Mouse (Mus musculus): ENCODE measurements around the gene Asna1. TPM values are rescaled to one million over a fixed set of nuclear protein-coding genes. Genes with fewer than 3 reads are reported as not detected.

The Asna1 gene
- total and polyA plus RNA-seq, 3 experiments = 109 to 127 (median 119) TPM

DNA sequence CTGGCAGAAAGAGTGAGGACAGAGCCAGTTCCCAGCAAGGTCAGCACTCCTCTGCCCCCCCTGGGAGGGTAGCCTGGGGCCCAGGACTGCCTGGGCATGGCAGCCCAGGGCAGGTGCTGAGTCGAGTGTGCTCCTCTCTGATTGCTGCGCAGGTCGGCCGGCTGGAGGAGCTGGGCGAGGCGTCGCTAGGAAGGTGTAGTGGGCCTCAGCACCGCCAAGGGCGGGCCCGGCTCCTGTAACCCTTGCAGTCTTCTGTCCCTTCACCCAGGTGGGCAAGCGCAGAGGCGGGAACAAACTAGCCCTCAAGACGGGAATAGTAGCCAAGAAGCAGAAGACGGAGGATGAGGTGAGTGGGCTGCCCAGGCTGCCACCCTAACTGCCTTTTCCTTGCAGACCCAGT, 4.2 kb upstream of the Asna1 start:
- DNase-seq (ENCODE audit: extremely low read depth) = no peak
- Histone ChIP-seq H3K36me3 (replicated peaks in 1 of 2; ENCODE audit: control insufficient read depth in 1 of 2, insufficient read depth in 1 of 2, low read length in 1 of 2) (peaks cover 39 to 53% of the 10 kb centered on the region in 2 experiments), H3K9me3 (replicated peaks; ENCODE audit: low read length) (no peaks in the 10 kb centered on the region), H3K79me2 (replicated peaks; ENCODE audit: control insufficient read depth, extremely low read depth, insufficient read depth, poor library complexity, severe bottlenecking) (peaks cover 43% of the 10 kb centered on the region), H3K4me2 (ENCODE audit: insufficient read depth, low read depth, poor library complexity, severe bottlenecking) (no peak overlapping the region; the same call in 1 of the 2 replicates), H3K27ac (ENCODE audit: insufficient read depth, low read depth) (no peak overlapping the region), H3K27me3 (replicated peaks) (no peaks in the 10 kb centered on the region), H3K4me1 (ENCODE audit: control insufficient read depth in 1 of 2, insufficient read depth in 2 of 2) (peaks cover 7 to 50% of the 10 kb centered on the region in 2 experiments), H3K4me3 (replicated peaks in 1 of 3; ENCODE audit: low read depth in 2 of 3, low read length in 2 of 3, poor library complexity in 1 of 3) (no peak overlapping the region), H3K9ac (ENCODE audit: insufficient read depth, low read depth) (no peak overlapping the region)
- in situ Hi-C loops (cut with MboI; ENCODE audit: low pct_ligation_motif_present, low pct_unique_long_range_greater_than_20kb, low sequenced_read_pairs) (loop anchor here (5.0 kb wide), 1 partner anchor 37 kb away; the partner anchor contains the start of gene Hook2), dilution Hi-C loops (cut with MboI; ENCODE audit: extremely low pct_ligation_motif_present, extremely low pct_unique_long_range_greater_than_20kb, low sequenced_read_pairs) (no loop called here)
- TF ChIP-seq ELF1 (IDR thresholded peaks at IDR 0.05; ENCODE audit: low read depth, low read length) (no peak), MXI1 (IDR thresholded peaks at IDR 0.05; ENCODE audit: low read depth, low read length) (no peak), GABPA (IDR thresholded peaks at IDR 0.05; ENCODE audit: insufficient replicate concordance, low read depth, low read length) (no peak), POLR2AphosphoS2 (IDR thresholded peaks at IDR 0.05; ENCODE audit: low read depth, low read length) (no peak), NELFE (IDR thresholded peaks at IDR 0.05; ENCODE audit: low read depth, low read length) (no peak), ZKSCAN1 (IDR thresholded peaks at IDR 0.05; ENCODE audit: borderline replicate concordance, low read depth, low read length) (no peak), ZMIZ1 (IDR thresholded peaks at IDR 0.05; ENCODE audit: low read depth, low read length) (no peak), SIN3A (IDR thresholded peaks at IDR 0.05; ENCODE audit: low read length) (no peak), MAFK (IDR thresholded peaks at IDR 0.05; ENCODE audit: insufficient replicate concordance, low read length) (no peak), KAT2A (IDR thresholded peaks at IDR 0.05; ENCODE audit: insufficient replicate concordance, low read length) (no peak), BHLHE40 (IDR thresholded peaks at IDR 0.05; ENCODE audit: low read depth, low read length) (no peak), NRF1 (IDR thresholded peaks at IDR 0.05; ENCODE audit: low read depth, low read length) (no peak), EP300 (IDR thresholded peaks at IDR 0.05; ENCODE audit: low read length) (no peak), JUN (IDR thresholded peaks at IDR 0.05; ENCODE audit: insufficient read depth, low read depth, low read length) (no peak), USF1 (IDR thresholded peaks at IDR 0.05; ENCODE audit: low read depth, low read length) (no peak), TBP (conservative IDR thresholded peaks at IDR 0.05; ENCODE audit: low read depth, low read length) (no peak)

DNA sequence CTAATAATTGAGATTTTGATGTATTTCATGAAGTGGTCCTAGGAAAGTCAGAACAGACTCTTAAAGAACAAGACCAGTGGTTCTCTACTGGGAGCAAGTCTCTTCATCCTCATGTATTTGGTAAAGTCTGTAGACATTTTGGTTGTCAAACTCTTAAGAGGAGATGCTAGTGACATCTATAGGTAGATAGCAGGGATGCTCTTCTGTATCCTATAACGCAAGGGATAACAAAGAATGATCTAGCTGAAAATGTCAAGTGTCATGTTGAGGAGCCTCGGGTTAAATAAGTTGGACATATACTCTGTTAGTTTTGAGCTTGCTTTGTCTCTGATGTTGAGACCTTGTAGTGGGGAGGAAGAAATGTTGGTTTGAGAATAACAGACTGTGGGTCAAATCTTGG, 2.8 kb upstream of the Asna1 start:
- DNase-seq (ENCODE audit: extremely low read depth) = no peak
- H3K36me3 ChIP-seq (replicated peaks in 1 of 2; ENCODE audit: control insufficient read depth in 1 of 2, insufficient read depth in 1 of 2, low read length in 1 of 2) = peaks cover 46 to 56% of the 10 kb centered on the region in 2 experiments
- no peaks in the 10 kb centered on the region for H3K9me3 ChIP-seq (replicated peaks; ENCODE audit: low read length)
- dilution Hi-C loops (cut with MboI; ENCODE audit: extremely low pct_ligation_motif_present, extremely low pct_unique_long_range_greater_than_20kb, low sequenced_read_pairs) = no loop called here
- H3K4me1 ChIP-seq (ENCODE audit: control insufficient read depth in 1 of 2, insufficient read depth in 2 of 2) = peaks cover 10 to 49% of the 10 kb centered on the region in 2 experiments
- H3K27ac ChIP-seq (ENCODE audit: insufficient read depth, low read depth) = no peak overlapping the region
- no peak for TF ChIP-seq MAZ (IDR thresholded peaks at IDR 0.05; ENCODE audit: low read depth, low read length)
- TF ChIP-seq BHLHE40 (IDR thresholded peaks at IDR 0.05; ENCODE audit: low read depth, low read length) = no peak
- no peak for TF ChIP-seq USF2 (conservative IDR thresholded peaks at IDR 0.05; ENCODE audit: low read depth, low read length)
- TF ChIP-seq MYC (IDR thresholded peaks at IDR 0.05; ENCODE audit: low read depth, low read length) = no peak
- peak in 1 of 2 experiments; percentile 46; a peak in 2 of 4 replicates for TF ChIP-seq CTCF (conservative IDR thresholded peaks at IDR 0.05 in 1 of 2, IDR thresholded peaks at IDR 0.05 in 1 of 2; ENCODE audit: low read depth in 2 of 2, low read length in 2 of 2)
- no peak for TF ChIP-seq SMC3 (IDR thresholded peaks at IDR 0.05; ENCODE audit: low read depth, low read length)
- TF ChIP-seq USF1 (IDR thresholded peaks at IDR 0.05; ENCODE audit: low read depth, low read length) = no peak
- TF ChIP-seq EP300 (IDR thresholded peaks at IDR 0.05; ENCODE audit: low read length) = no peak
- TF ChIP-seq MAFK (IDR thresholded peaks at IDR 0.05; ENCODE audit: insufficient replicate concordance, low read length) = no peak
- no peak for TF ChIP-seq IRF4 (IDR thresholded peaks at IDR 0.05; ENCODE audit: low read depth, low read length)
- no peak for TF ChIP-seq CHD1 (IDR thresholded peaks at IDR 0.05; ENCODE audit: low read depth, low read length)
- no peak for TF ChIP-seq ELF1 (IDR thresholded peaks at IDR 0.05; ENCODE audit: low read depth, low read length)
- no peak for TF ChIP-seq POLR2A (IDR thresholded peaks at IDR 0.05; ENCODE audit: low read depth, low read length)
- no peak for TF ChIP-seq UBTF (IDR thresholded peaks at IDR 0.05; ENCODE audit: low read depth, low read length)
- TF ChIP-seq NELFE (IDR thresholded peaks at IDR 0.05; ENCODE audit: low read depth, low read length) = no peak
- peak; percentile 14; the same call in 1 of the 2 replicates for TF ChIP-seq RAD21 (IDR thresholded peaks at IDR 0.05; ENCODE audit: low read depth, low read length)
- TF ChIP-seq RCOR1 (conservative IDR thresholded peaks at IDR 0.05; ENCODE audit: low read depth, low read length) = no peak
- TF ChIP-seq MEF2A (IDR thresholded peaks at IDR 0.05; ENCODE audit: borderline replicate concordance, low read depth, low read length) = no peak
- TF ChIP-seq SIN3A (IDR thresholded peaks at IDR 0.05; ENCODE audit: low read length) = peak; percentile 84
- TF ChIP-seq MXI1 (IDR thresholded peaks at IDR 0.05; ENCODE audit: low read depth, low read length) = 0 out of 2 replicates have a peak, but pooled peaks have one; percentile 34
- 0 out of 2 replicates have a peak, but pooled peaks have one; percentile 36 for TF ChIP-seq MAX (IDR thresholded peaks at IDR 0.05; ENCODE audit: low read length)
- no peak for TF ChIP-seq JUN (IDR thresholded peaks at IDR 0.05; ENCODE audit: insufficient read depth, low read depth, low read length)
- no peak for TF ChIP-seq ZMIZ1 (IDR thresholded peaks at IDR 0.05; ENCODE audit: low read depth, low read length)
- in situ Hi-C loops (cut with MboI; ENCODE audit: low pct_ligation_motif_present, low pct_unique_long_range_greater_than_20kb, low sequenced_read_pairs) = loop anchor here (5.0 kb wide), 1 partner anchor 36 kb away; the partner anchor contains the start of gene Hook2
- H3K27me3 ChIP-seq (replicated peaks) = no peaks in the 10 kb centered on the region
- H3K79me2 ChIP-seq (replicated peaks; ENCODE audit: control insufficient read depth, extremely low read depth, insufficient read depth, poor library complexity, severe bottlenecking) = peaks cover 46% of the 10 kb centered on the region
- peak overlapping the region; percentile 78 to 94 (median 85) for H3K4me3 ChIP-seq (replicated peaks in 1 of 3; ENCODE audit: low read depth in 2 of 3, low read length in 2 of 3, poor library complexity in 1 of 3)
- H3K9ac ChIP-seq (ENCODE audit: insufficient read depth, low read depth) = peak overlapping the region; percentile 100
- H3K4me2 ChIP-seq (ENCODE audit: insufficient read depth, low read depth, poor library complexity, severe bottlenecking) = peak overlapping the region; percentile 95
